In genomic region chr5:16105701-16106100, GRCm38 (mm10) we compare ENCODE assay signal across 24 mouse cellular contexts.
DNase-seq lines count a peak whose midpoint lies in the region; ATAC-seq and TF ChIP-seq lines count a peak whose summit lies in the region.
"Had no signal": no experiment of that assay in that cellular context is flagged by ENCODE, and none has a peak within 500 bp of the region (broad histone marks: within the 10 kb centered on the region; RNA-seq: fewer than 3 reads in every experiment).

No protein-coding gene starts in this region.

- no peak overlapping the region for H3K4me2 ChIP-seq in forebrain, embryonic 13.5 days
- no peak overlapping the region for H3K4me2 ChIP-seq in forebrain, postnatal 0 days (ENCODE audit: low read depth)
- no peak overlapping the region for H3K4me2 ChIP-seq in hindbrain, embryonic 12.5 days (replicated peaks)
- H3K4me2 ChIP-seq in hindbrain, embryonic 11.5 days (replicated peaks; ENCODE audit: low read depth, low read length), result no peak overlapping the region
- H3K4me2 ChIP-seq in midbrain, embryonic 12.5 days (replicated peaks), result no peak overlapping the region
- H3K4me2 ChIP-seq: embryonic facial prominence, embryonic 13.5 days; heart, embryonic 12.5 days; heart, embryonic 15.5 days; hindbrain, embryonic 15.5 days; intestine, embryonic 15.5 days had no signal

- H3K36me3 ChIP-seq in forebrain, embryonic 13.5 days (ENCODE audit: poor library complexity, severe bottlenecking), result no peaks in the 10 kb centered on the region
- H3K36me3 ChIP-seq in forebrain, postnatal 0 days (ENCODE audit: insufficient read depth), result no peaks in the 10 kb centered on the region
- H3K36me3 ChIP-seq in hindbrain, embryonic 12.5 days, result no peaks in the 10 kb centered on the region
- no peaks in the 10 kb centered on the region for H3K36me3 ChIP-seq in hindbrain, embryonic 11.5 days (ENCODE audit: control insufficient read depth, insufficient read depth, low read length)
- H3K36me3 ChIP-seq in midbrain, embryonic 12.5 days, result no peaks in the 10 kb centered on the region
- no peaks in the 10 kb centered on the region for H3K36me3 ChIP-seq in midbrain, embryonic 10.5 days
- H3K36me3 ChIP-seq: embryonic facial prominence, embryonic 13.5 days; heart, embryonic 12.5 days; heart, embryonic 15.5 days; hindbrain, embryonic 15.5 days; intestine, embryonic 15.5 days had no signal

- H3K4me3 ChIP-seq in forebrain, embryonic 13.5 days, result no peak overlapping the region
- no peak overlapping the region for H3K4me3 ChIP-seq in forebrain, postnatal 0 days (ENCODE audit: low read depth, low read length)
- H3K4me3 ChIP-seq in hindbrain, embryonic 12.5 days, result no peak overlapping the region
- H3K4me3 ChIP-seq in hindbrain, embryonic 11.5 days (ENCODE audit: low read depth, low read length), result no peak overlapping the region
- no peak overlapping the region for H3K4me3 ChIP-seq in midbrain, embryonic 12.5 days
- no peak overlapping the region for H3K4me3 ChIP-seq in midbrain, embryonic 10.5 days
- H3K4me3 ChIP-seq: embryonic facial prominence, embryonic 13.5 days; heart, embryonic 12.5 days; heart, embryonic 15.5 days; hindbrain, embryonic 15.5 days; intestine, embryonic 15.5 days had no signal

- no peak overlapping the region for H3K27ac ChIP-seq in forebrain, embryonic 13.5 days
- H3K27ac ChIP-seq in forebrain, postnatal 0 days (ENCODE audit: low read depth, low read length), result no peak overlapping the region
- H3K27ac ChIP-seq in hindbrain, embryonic 12.5 days, result no peak overlapping the region
- no peak overlapping the region for H3K27ac ChIP-seq in hindbrain, embryonic 11.5 days (ENCODE audit: low read depth, low read length)
- H3K27ac ChIP-seq in midbrain, embryonic 12.5 days (replicated peaks), result 0 out of 2 replicates have a peak overlapping the region, but pooled peaks have one; percentile 5
- no peak overlapping the region for H3K27ac ChIP-seq in midbrain, embryonic 10.5 days (replicated peaks)
- H3K27ac ChIP-seq: embryonic facial prominence, embryonic 13.5 days; heart, embryonic 15.5 days; hindbrain, embryonic 15.5 days; intestine, embryonic 15.5 days had no signal

- H3K9me3 ChIP-seq in forebrain, embryonic 13.5 days (replicated peaks), result no peaks in the 10 kb centered on the region
- no peaks in the 10 kb centered on the region for H3K9me3 ChIP-seq in forebrain, postnatal 0 days (ENCODE audit: low read length)
- H3K9me3 ChIP-seq in hindbrain, embryonic 12.5 days (replicated peaks), result no peaks in the 10 kb centered on the region
- H3K9me3 ChIP-seq in hindbrain, embryonic 11.5 days (ENCODE audit: control insufficient read depth, low read length), result no peaks in the 10 kb centered on the region
- H3K9me3 ChIP-seq in midbrain, embryonic 12.5 days, result no peaks in the 10 kb centered on the region
- no peaks in the 10 kb centered on the region for H3K9me3 ChIP-seq in midbrain, embryonic 10.5 days (replicated peaks)
- H3K9me3 ChIP-seq: embryonic facial prominence, embryonic 13.5 days; heart, embryonic 12.5 days; heart, embryonic 15.5 days; hindbrain, embryonic 15.5 days; intestine, embryonic 15.5 days had no signal

- TF ChIP-seq CTCF in forebrain, postnatal 0 days (IDR thresholded peaks at IDR 0.05; ENCODE audit: low read depth), result no peak

- peaks cover 10% of the 10 kb centered on the region; the same call in 1 of the 2 replicates for H3K4me1 ChIP-seq in forebrain, embryonic 13.5 days
- H3K4me1 ChIP-seq in forebrain, postnatal 0 days (ENCODE audit: insufficient read depth), result 0 out of 2 replicates have a peak, but pooled peaks cover 4% of the 10 kb centered on the region
- H3K4me1 ChIP-seq in hindbrain, embryonic 12.5 days, result no peaks in the 10 kb centered on the region; the same call in 1 of the 2 replicates
- no peaks in the 10 kb centered on the region for H3K4me1 ChIP-seq in hindbrain, embryonic 11.5 days (replicated peaks; ENCODE audit: control insufficient read depth, insufficient read depth, low read length)
- H3K4me1 ChIP-seq in midbrain, embryonic 12.5 days, result peaks cover 4% of the 10 kb centered on the region; the same call in 1 of the 2 replicates
- 0 out of 2 replicates have a peak, but pooled peaks cover under 1% of the 10 kb centered on the region for H3K4me1 ChIP-seq in midbrain, embryonic 10.5 days
- H3K4me1 ChIP-seq: heart, embryonic 15.5 days; intestine, embryonic 15.5 days had no signal

- ATAC-seq in forebrain, embryonic 13.5 days, result 0 out of 2 replicates have a peak, but pooled peaks have one; percentile 59
- no peak; the same call in 1 of the 2 replicates for ATAC-seq in forebrain, postnatal 0 days
- 0 out of 2 replicates have a peak, but pooled peaks have one; percentile 8 for ATAC-seq in hindbrain, embryonic 12.5 days (ENCODE audit: low FRiP score)
- no peak for ATAC-seq in hindbrain, embryonic 11.5 days (ENCODE audit: low FRiP score)
- 0 out of 2 replicates have a peak, but pooled peaks have one; percentile 16 for ATAC-seq in midbrain, embryonic 12.5 days (ENCODE audit: low FRiP score, low read depth)
- ATAC-seq: CD4-positive, CD25-positive, alpha-beta regulatory T cell, adult 4 months; intestine, embryonic 15.5 days had no signal

- no peaks in the 10 kb centered on the region for H3K27me3 ChIP-seq in forebrain, embryonic 13.5 days
- no peaks in the 10 kb centered on the region for H3K27me3 ChIP-seq in forebrain, postnatal 0 days (ENCODE audit: insufficient read depth, low read length)
- H3K27me3 ChIP-seq in hindbrain, embryonic 12.5 days, result no peaks in the 10 kb centered on the region
- no peaks in the 10 kb centered on the region for H3K27me3 ChIP-seq in hindbrain, embryonic 11.5 days (ENCODE audit: control insufficient read depth, insufficient read depth, low read length)
- H3K27me3 ChIP-seq in midbrain, embryonic 12.5 days, result no peaks in the 10 kb centered on the region
- no peaks in the 10 kb centered on the region for H3K27me3 ChIP-seq in midbrain, embryonic 10.5 days (ENCODE audit: low read depth, poor library complexity, severe bottlenecking)
- H3K27me3 ChIP-seq: embryonic facial prominence, embryonic 13.5 days; heart, embryonic 12.5 days; heart, embryonic 15.5 days; hindbrain, embryonic 15.5 days; intestine, embryonic 15.5 days had no signal

- DNase-seq in forebrain, postnatal 0 days, result no peak
- no peak for DNase-seq in hindbrain, embryonic 11.5 days (ENCODE audit: low spot score)
- DNase-seq in midbrain, embryonic 10.5 days (ENCODE audit: low spot score), result no peak
- DNase-seq: adrenal gland, adult 2 months; adrenal gland, postnatal 14 days; cerebellum, adult 11 months; cerebellum, adult 2 months; cerebellum, adult 9-11 months; cerebellum, postnatal 25 days; gastrocnemius, postnatal 25 days; heart, adult 18-20 months; heart, postnatal 10 days; heart, postnatal 36 days; kidney, adult 11 months; kidney, adult 8-10 months had no signal

- 47% methylated on average over 2 of the region's 2 CpGs for WGBS in forebrain, embryonic 13.5 days
- 21% methylated on average over 2 of the region's 2 CpGs for WGBS in forebrain, postnatal 0 days
- 48% methylated on average over 2 of the region's 2 CpGs for WGBS in hindbrain, embryonic 12.5 days
- 64% methylated on average over 2 of the region's 2 CpGs for WGBS in hindbrain, embryonic 11.5 days
- 47% methylated on average over 2 of the region's 2 CpGs for WGBS in midbrain, embryonic 12.5 days
- 67% methylated on average over 2 of the region's 2 CpGs for WGBS in midbrain, embryonic 10.5 days

- no peak overlapping the region for H3K9ac ChIP-seq in forebrain, embryonic 13.5 days
- no peak overlapping the region for H3K9ac ChIP-seq in forebrain, postnatal 0 days
- no peak overlapping the region for H3K9ac ChIP-seq in hindbrain, embryonic 12.5 days
- H3K9ac ChIP-seq in hindbrain, embryonic 11.5 days (ENCODE audit: low read depth, low read length), result no peak overlapping the region
- H3K9ac ChIP-seq in midbrain, embryonic 12.5 days (replicated peaks), result no peak overlapping the region
- H3K9ac ChIP-seq: embryonic facial prominence, embryonic 13.5 days; heart, embryonic 12.5 days; heart, embryonic 15.5 days; hindbrain, embryonic 15.5 days; intestine, embryonic 15.5 days had no signal

Comparison
In these comparisons a context has a peak if more than half of its experiments do, and no peak if none do; other contexts are left out.
1. ATAC-seq: peak in forebrain, embryonic 13.5 days (single experiment), hindbrain, embryonic 12.5 days (single experiment) and midbrain, embryonic 12.5 days (single experiment); none in forebrain, postnatal 0 days (single experiment) and hindbrain, embryonic 11.5 days (single experiment).